Mouse (Mus musculus) liver, embryonic 11.5 days (tissue): ENCODE results near the gene Zfp598. TPM values are rescaled to one million over a fixed set of nuclear protein-coding genes. Genes with fewer than 3 reads are reported as not detected.
"Not testable (repeated sequence)": the region's sequence is repeated elsewhere in the genome, so short reads cannot be mapped to it uniquely, and the experiment has no call there.

Experiments
- ATAC-seq: fragments of 200-750 bp; cut with Nextera tagmentation; replicated peaks from 2 replicates; pipeline ENCODE4 v1.8.0; 2017; ENCODE audit warnings: moderate number of reproducible peaks, mild to moderate bottlenecking, moderate TSS enrichment, moderate library complexity; ENCODE audit not compliant: low FRiP score
- DNase-seq: peaks from one replicate; pipeline ENCODE4 v3.0.0-alpha.2; 2017; ENCODE audit warnings: low spot score
- H3K27ac ChIP-seq: fragments of 300-500 bp; sonication (generic); 2 replicates; pipeline ENCODE4 v1.5.1; 2014; ENCODE audit warnings: mild to moderate bottlenecking, low read depth, low read length, control low read depth
- H3K27me3 ChIP-seq: fragments of 300-500 bp; sonication (generic); replicated peaks from 2 replicates; pipeline ENCODE4 v1.6.1; 2014; ENCODE audit warnings: low read length, mixed read lengths; ENCODE audit not compliant: control insufficient read depth, insufficient read depth
- H3K36me3 ChIP-seq: fragments of 300-500 bp; sonication (generic); 2 replicates; pipeline ENCODE4 v1.6.1; 2014; ENCODE audit warnings: mild to moderate bottlenecking, low read length, moderate library complexity, mixed read lengths; ENCODE audit not compliant: control insufficient read depth, insufficient read depth
- H3K4me1 ChIP-seq: fragments of 300-500 bp; sonication (generic); replicated peaks from 2 replicates; pipeline ENCODE4 v1.6.1; 2014; ENCODE audit warnings: low read length, mixed read lengths; ENCODE audit not compliant: control insufficient read depth, insufficient read depth
- H3K4me2 ChIP-seq: fragments of 300-500 bp; sonication (generic); 2 replicates; pipeline ENCODE4 v1.6.1; 2014; ENCODE audit warnings: mild to moderate bottlenecking, control low read depth, moderate library complexity
- H3K4me3 ChIP-seq: fragments of 300-500 bp; sonication (generic); 2 replicates; pipeline ENCODE4 v1.5.1; 2014; ENCODE audit warnings: low read depth, low read length, control low read depth
- H3K9ac ChIP-seq: fragments of 300-500 bp; sonication (generic); 2 replicates; pipeline ENCODE4 v1.6.1; 2014; ENCODE audit warnings: low read depth, low read length, control low read depth
- H3K9me3 ChIP-seq: fragments of 300-500 bp; sonication (generic); 2 replicates; pipeline ENCODE4 v1.6.1; 2016; ENCODE audit warnings: low read length, inconsistent platforms, mixed read lengths; ENCODE audit not compliant: control insufficient read depth
- WGBS: fragments of 180-500 bp; shearing (Covaris S2); extraction: QIAGEN DNeasy Blood & Tissue Kit; methylation state at CpG from one replicate; pipeline ENCODE4 v1.1.7; 2014; 5-methylcytosine and 5-hydroxymethylcytosine counted together
- polyA plus RNA-seq: library from polyadenylated mRNA; unstranded; fragments of >200 nt; fragmentation: Nextera tagmentation; extraction: Ambion mirVana; gene quantifications from 2 replicates; pipeline ENCODE4 v1.2.1, GENCODE M21; 2014

Gene Zfp598
- polyA plus RNA-seq, 1 experiment from 2014 or later: 38.3 TPM

DNA sequence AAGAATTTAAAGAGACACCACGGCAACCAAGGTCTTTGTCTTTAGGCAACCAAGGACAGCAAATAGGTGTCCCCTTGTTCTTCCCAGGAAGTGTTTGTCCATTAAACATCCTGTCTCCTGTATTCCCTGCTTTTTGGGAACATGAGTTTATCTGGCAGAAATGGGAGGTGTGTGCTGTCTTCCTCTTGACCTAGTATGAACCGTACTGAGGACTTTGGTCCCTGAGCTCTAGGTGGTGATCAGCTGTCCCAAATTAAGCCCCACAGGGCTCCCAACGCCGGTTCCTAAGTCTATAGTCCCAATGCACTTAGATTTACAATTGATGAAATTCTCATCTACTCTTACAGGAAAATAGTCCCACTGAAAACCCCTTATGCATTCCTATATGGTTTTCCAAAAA lies 18.7 kb upstream of the Zfp598 start:
- Histone ChIP-seq H3K4me1 (peaks cover 19% of the 10 kb centered on the region), H3K4me3 (no peak overlapping the region; the same call in 1 of the 2 replicates), H3K9ac (no peak overlapping the region), H3K27me3 (peaks cover 29% of the 10 kb centered on the region), H3K4me2 (peak overlapping the region; percentile 97), H3K27ac (no peak overlapping the region), H3K9me3 (no peaks in the 10 kb centered on the region), H3K36me3 (no peaks in the 10 kb centered on the region)
- ATAC-seq (no peak), DNase-seq (no peak)
- WGBS: 70% methylated on average over 4 of the region's 4 CpGs

DNA sequence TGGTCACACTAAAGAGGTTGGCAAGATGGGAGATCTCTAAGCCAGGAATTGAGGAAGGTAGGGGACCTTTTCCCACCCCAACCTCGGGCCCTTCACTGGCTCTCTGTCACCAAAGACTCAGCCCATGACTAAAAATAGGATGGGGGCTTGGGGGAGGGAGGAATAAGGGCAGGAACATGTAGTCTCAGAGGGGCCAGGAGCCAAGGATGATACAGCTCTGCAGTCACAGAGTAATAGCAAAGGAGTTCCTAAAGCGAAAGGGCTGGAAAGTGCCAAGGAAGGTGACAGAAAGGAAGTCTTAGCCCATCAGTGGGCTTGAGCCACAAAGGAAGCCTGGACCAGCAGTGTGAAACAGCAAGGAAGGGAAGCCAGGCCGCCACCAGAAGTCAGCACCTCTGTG lies 17.7 kb upstream of the Zfp598 start:
- Histone ChIP-seq H3K4me1 (peaks cover 14% of the 10 kb centered on the region), H3K4me2 (no peak overlapping the region), H3K4me3 (no peak overlapping the region), H3K27me3 (peaks cover 34% of the 10 kb centered on the region), H3K27ac (no peak overlapping the region), H3K9ac (no peak overlapping the region), H3K36me3 (no peaks in the 10 kb centered on the region), H3K9me3 (no peaks in the 10 kb centered on the region)
- ATAC-seq (no peak), DNase-seq (no peak)
- WGBS: 46% methylated on average over 3 of the region's 3 CpGs

DNA sequence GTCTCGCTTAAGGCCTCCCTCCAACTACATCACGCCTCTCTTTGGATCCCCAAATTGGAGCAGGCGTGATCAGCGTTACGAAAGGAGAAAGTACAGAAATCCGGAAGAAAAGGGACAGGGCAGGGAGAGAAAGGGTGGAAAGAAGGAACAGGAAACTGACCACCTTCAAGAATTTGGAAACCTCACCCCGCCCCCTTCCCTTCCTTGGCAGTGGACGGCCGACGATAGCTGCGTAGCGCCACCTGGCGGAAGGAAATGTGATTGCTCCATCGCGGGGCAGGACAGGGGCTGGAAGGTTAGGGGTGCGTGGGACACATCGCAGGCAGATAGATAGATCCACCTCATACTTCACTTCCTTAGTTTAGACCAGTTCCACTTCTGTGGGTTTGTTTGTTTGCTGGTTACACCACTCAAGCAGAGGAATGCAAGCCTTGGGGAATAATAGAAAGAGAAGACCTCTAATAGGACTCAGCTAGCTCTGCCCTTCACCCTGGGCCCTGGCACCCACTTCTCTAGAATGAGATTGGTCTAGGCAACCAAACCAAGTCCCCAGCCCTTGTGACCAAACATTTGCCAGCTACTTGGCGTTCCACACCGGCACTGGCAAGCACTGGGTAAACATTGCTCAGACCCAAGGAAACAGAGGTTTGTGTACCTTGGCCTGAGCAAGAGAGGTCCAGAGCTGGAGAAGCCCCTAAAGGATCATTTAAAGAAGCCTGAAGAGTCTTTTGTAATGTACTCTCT lies 15.3 kb upstream of the Zfp598 start:
- no peaks in the 10 kb centered on the region for H3K36me3 ChIP-seq
- no peak overlapping the region for H3K27ac ChIP-seq
- no peaks in the 10 kb centered on the region for H3K9me3 ChIP-seq
- WGBS: 5% methylated on average over 19 of the region's 19 CpGs
- H3K4me2 ChIP-seq: peak overlapping the region; percentile 55
- peaks cover 52% of the 10 kb centered on the region for H3K27me3 ChIP-seq
- ATAC-seq (no peak; the same call in 1 of the 2 replicates), DNase-seq (peak; percentile 83)
- peak overlapping the region; percentile 23; the same call in 1 of the 2 replicates for H3K4me3 ChIP-seq
- H3K9ac ChIP-seq: no peak overlapping the region
- peaks cover 21% of the 10 kb centered on the region for H3K4me1 ChIP-seq

DNA sequence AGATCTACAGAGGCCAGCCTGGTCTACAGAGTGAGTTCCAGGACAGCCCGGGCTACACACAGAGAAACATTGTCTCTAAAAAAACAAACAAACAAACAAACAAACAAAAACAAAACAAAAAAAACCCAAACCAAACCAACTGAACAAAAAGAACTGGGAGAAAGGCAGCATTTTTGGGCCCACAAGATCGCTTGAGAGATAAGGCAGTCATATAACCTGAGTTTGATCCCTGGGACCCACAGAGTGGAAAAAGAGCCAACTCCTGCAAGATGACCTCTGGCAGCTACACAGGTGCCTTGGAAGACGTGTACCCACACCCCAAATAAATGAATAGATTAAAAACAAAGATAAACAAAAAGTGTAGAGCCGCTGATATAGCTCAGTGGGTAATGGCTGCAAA lies 14.5 kb upstream of the Zfp598 start:
- no peak overlapping the region for H3K9ac ChIP-seq
- peaks cover 53% of the 10 kb centered on the region for H3K27me3 ChIP-seq
- H3K9me3 ChIP-seq: no peaks in the 10 kb centered on the region
- H3K27ac ChIP-seq: no peak overlapping the region
- H3K4me1 ChIP-seq: peaks cover 15% of the 10 kb centered on the region
- no peaks in the 10 kb centered on the region for H3K36me3 ChIP-seq
- DNase-seq (no peak), ATAC-seq (no peak)
- H3K4me2 ChIP-seq: no peak overlapping the region
- 72% methylated on average over 4 of the region's 4 CpGs for whole genome bisulfite sequencing
- no peak overlapping the region for H3K4me3 ChIP-seq

DNA sequence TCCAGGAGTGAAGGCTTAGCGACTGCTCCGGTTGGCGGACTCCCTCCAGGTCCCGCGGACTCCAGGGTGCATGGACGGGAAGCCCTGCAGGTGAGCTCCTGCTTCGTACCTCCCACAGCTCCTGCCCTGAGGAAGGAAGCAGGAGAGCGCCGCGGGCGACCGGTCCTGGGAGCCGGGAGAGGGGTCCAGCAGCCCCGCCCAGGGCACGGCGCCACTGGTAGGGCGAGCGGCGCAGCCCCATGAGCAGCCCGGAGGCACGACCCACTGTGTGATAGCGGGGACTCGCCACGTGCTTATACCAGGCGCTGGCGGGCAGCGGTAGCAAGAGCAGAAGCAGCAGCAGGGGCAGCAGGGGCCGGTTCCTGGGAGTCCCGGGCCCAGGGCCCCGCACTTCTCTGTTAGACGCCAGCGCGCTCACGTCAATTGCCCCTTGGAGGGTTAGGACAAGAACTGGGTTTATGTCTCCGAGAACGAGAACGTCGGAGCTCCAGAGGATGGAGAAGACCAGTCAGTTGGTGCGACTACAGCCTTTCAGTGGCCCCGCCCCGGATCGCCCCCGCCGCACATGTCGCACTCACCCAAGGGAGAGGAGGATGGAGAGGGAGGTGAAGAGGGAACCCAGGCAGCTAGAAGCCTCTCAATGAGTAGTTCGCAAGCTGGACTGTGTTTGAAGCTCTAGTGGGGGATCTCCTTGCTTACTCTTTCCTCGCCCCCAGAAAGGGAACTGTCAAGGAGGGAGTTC lies 11.3 kb upstream of the Zfp598 start, which contains the start of gene Npw:
TSS of gene Npw (minus strand) at position 441 of the 742 bp plus-strand sequence.
- WGBS: 2% methylated on average over 47 of the region's 47 CpGs
- ATAC-seq: 0 out of 2 replicates have a peak, but pooled peaks have one; percentile 46

DNA sequence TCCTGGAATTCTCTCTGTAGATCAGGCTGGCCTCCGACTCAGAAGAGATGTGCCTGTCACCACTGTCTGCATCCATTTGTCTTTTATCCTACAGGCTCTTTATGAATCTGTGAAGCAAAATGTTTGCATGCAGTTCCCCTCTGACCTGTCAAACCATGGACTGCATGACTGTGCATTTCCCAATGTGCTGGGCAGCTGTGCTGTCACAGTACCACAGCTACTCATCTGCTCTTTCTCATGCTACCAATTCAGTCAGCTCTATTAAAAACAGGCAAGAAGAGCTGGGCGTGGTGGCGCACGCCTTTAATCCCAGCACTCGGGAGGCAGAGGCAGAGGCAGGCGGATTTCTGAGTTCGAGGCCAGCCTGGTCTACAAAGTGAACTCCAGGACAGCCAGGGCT lies 2.5 kb upstream of the Zfp598 start:
- not testable (repeated sequence) for H3K27ac ChIP-seq, DNase-seq, H3K27me3 ChIP-seq, H3K4me2 ChIP-seq, H3K4me3 ChIP-seq, H3K9me3 ChIP-seq, H3K36me3 ChIP-seq, H3K9ac ChIP-seq, ATAC-seq
- peaks cover 24% of the 10 kb centered on the region for H3K4me1 ChIP-seq
- 55% methylated on average over 7 of the region's 7 CpGs for WGBS

More for the DNA sequence above, 11.3 kb upstream of the Zfp598 start, which contains the start of gene Npw:
- H3K4me1 ChIP-seq: peaks cover 10% of the 10 kb centered on the region; the same call in 1 of the 2 replicates
- H3K4me3 ChIP-seq: peak within 1 kb of the TSS; percentile 40
- H3K27me3 ChIP-seq: peaks cover 43% of the 10 kb centered on the region
- no peak within 1 kb of the TSS for H3K27ac ChIP-seq
- no peaks in the 10 kb centered on the region for H3K9me3 ChIP-seq
- no peaks in the 10 kb centered on the region for H3K36me3 ChIP-seq
- peak within 1 kb of the TSS; percentile 44 for H3K9ac ChIP-seq
- DNase-seq: no peak
- peak within 1 kb of the TSS; percentile 72 for H3K4me2 ChIP-seq

DNA sequence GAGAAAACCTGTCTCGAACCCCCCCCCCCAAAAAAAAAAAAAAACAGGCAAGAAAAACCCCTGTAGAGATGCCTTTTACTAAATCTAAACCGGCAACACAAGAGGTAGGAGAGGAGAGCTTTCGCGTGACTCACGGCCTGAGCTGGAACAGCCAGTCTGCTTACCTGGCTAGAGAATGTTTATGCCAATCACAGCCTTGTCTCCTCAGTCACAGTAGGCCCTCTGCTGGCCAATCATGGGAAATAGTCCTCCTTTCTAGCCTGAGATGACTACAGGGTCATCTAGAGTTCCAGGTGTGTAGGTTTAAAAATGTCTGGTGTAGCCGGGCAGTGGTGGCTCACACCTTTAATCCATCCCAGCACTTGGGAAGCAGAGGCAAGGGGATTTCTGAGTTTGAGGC lies 2.1 kb upstream of the Zfp598 start:
- Histone ChIP-seq H3K4me2 (no peak overlapping the region), H3K4me3 (no peak overlapping the region), H3K27me3 (no peaks in the 10 kb centered on the region), H3K4me1 (peaks cover 28% of the 10 kb centered on the region), H3K9me3 (no peaks in the 10 kb centered on the region), H3K9ac (no peak overlapping the region), H3K27ac (no peak overlapping the region), H3K36me3 (no peaks in the 10 kb centered on the region)
- DNase-seq (no peak), ATAC-seq (no peak)
- WGBS: 28% methylated on average over 6 of the region's 6 CpGs

DNA sequence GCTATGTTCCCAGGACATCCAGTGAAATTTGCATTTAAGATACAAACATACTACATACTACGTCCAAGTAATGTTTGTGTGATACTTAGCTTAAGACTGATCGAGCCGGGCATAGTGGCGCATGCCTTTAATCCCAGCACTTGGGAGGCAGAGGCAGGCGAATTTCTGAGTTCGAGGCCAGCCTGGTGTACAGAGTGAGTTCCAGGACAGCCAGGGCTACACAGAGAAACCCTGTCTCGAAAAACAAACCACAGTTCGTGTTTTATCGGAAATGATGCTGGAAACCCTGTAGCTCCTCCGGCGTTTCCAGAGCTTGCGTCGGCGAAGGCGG lies 308 bp upstream of the Zfp598 start:
- not testable (repeated sequence) for DNase-seq, H3K27me3 ChIP-seq, H3K9me3 ChIP-seq, H3K36me3 ChIP-seq
- Histone ChIP-seq H3K9ac (peak overlapping the region; percentile 98), H3K27ac (peak overlapping the region; percentile 82; the same call in 1 of the 2 replicates), H3K4me2 (peak overlapping the region; percentile 90), H3K4me1 (peaks cover 34% of the 10 kb centered on the region), H3K4me3 (peak overlapping the region; percentile 99)
- peak; percentile 27; the same call in 1 of the 2 replicates for ATAC-seq
- WGBS: 8% methylated on average over 15 of the region's 15 CpGs
